Mouse (Mus musculus): ENCODE results near the gene Hs3st5. TPM values are rescaled to one million over a fixed set of nuclear protein-coding genes. Genes with fewer than 3 reads are reported as not detected.
"Not testable (repeated sequence)": the region's sequence is repeated elsewhere in the genome, so short reads cannot be mapped to it uniquely, and the experiment has no call there.

Hs3st5 gene
- total RNA-seq, 1 experiment from 2014 or later = not detected

DNA sequence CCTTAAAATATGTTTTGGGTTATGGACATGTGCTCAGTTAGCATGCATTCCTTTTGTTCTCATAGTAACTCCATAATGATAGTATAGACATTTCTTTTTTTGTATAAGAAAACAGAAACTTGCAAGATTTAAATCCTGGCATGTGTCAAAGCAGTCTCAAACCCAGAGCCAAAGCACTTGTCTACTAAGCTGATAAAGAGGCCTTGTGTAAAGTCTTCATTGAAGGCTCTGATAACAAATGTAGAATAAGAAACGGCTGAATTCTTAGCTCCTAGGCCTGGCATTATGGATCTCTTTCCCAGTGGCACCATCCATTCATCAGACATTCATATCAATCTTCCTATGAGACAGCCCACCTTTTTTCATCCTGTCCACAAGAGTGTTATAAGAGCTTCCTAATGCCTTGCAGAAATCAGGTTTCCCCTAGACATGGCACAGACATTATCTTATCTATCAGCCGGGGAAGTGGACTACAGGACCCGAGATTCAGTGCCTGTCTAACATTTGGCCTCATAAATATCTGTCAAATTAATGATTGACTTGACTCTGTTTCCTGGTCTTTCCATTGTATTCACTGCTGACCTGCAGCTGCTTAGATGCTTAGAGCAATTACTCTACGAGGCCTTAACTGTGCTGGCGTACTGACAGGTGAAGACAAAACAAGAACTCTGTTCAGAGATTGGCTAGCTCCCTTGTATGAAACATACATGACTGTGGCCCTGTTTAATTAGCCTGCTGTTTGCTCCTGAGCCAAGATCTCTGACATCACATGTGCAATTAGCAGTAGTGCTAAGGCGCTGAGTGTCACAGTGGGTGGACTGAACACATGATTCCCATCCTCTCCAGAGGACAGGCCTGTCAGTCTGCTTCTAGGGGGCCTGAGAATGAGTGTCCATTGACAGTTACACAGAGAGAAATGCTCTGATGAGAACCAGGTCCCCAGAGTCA, 48.6 kb downstream of the Hs3st5 start:
- no peak for ATAC-seq (replicated peaks; ENCODE audit: insufficient number of reproducible peaks, low FRiP score, low TSS enrichment, poor library complexity, severe bottlenecking)

DNA sequence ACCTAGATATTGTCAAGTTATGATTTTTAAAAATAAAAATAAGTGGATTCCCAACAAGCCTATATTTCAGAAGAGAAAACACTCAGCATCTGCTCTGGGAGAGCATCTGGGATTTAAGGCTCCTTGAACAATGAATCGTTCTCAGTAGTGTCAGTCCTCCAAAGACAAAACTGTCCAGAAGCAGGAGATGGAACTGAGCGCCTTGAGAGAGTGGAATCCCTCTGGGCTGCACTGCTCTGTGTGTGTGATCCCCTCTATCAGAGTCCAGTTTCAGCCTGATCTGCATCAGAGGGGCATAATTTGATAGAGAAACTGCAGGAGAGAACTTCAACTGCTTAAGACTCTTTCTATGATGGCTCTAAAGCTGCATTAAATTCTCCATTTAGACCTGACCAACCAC, 49.5 kb downstream of the Hs3st5 start:
- no peak for ATAC-seq (replicated peaks; ENCODE audit: insufficient number of reproducible peaks, low FRiP score, low TSS enrichment, poor library complexity, severe bottlenecking)

DNA sequence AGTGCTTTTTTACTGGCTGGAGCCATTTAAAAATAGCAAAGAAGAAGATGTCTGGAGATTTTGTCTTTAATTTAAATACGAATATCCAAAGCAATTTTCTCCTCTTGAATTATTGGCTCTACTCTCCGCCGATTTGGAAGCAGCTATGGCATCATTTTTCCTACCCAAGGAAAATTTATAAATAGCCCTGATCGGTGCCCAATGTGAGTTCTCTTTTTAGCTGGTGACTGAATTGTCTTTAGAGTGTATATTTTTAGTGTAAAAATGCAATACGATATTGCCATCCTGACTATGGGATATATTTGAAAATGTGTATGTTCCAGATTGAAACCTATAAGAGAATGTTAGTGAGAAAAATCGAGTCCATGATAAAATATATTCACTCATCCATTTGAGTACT, 51.1 kb downstream of the Hs3st5 start:
- no peak for ATAC-seq (replicated peaks; ENCODE audit: insufficient number of reproducible peaks, low FRiP score, low TSS enrichment, poor library complexity, severe bottlenecking)

DNA sequence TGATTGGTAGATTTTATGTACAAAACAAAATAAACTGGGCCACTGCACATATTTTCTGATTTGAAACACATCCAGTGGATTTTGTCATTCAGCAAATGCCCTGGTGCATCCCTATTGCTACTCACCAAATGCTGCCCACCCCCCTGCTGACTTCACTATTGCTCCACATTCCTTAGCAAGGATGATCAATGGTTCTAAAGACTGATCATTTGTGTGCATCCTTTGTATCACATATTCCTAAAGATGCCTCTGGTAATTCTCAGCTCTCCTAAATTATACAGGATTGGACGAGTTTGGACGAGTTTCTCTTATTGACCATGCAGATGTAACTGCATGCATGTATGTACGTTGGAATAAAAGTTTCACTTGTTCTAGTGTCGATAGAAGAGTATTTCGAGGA, 52.1 kb downstream of the Hs3st5 start:
- no peak for ATAC-seq (replicated peaks; ENCODE audit: insufficient number of reproducible peaks, low FRiP score, low TSS enrichment, poor library complexity, severe bottlenecking)

DNA sequence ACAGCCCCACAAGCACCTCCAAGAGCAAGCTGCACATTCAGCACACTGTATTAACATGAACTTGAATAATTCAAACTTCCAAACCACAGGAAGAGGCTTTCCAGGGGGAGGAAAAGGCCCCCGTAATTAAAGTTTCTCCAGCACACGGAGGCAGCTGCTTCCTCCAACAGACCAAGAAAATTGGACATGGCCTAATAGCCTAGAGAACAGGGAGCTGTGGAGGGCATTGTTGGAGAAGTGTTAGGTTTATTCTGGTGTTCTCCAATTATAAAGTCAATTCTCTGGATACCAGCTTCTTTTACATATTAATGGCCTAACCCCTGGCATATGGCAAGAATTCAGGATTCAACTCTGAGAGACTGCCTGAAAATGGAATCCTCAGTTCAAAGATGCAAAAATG, 60.6 kb downstream of the Hs3st5 start:
- no peak for ATAC-seq (replicated peaks; ENCODE audit: insufficient number of reproducible peaks, low FRiP score, low TSS enrichment, poor library complexity, severe bottlenecking)

DNA sequence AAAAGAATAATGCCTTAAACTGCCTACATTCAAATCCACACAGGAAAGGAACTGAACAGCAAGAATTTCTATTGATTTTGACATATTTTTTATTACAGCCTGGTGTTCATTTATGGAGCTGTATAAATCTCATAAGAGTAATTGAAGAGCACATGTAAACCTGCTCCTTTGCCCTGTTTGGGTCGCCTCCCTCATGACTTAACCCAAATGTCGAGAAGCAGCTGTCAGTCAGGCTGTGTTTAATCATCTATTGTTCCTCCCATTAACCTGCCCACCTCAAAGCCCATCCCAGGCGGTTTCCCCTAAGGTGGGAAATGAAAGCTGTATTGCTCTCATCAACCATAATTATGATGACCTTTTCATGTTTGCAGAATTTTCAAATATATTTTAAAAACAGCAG, 65.9 kb downstream of the Hs3st5 start:
- no peak for ATAC-seq (replicated peaks; ENCODE audit: insufficient number of reproducible peaks, low FRiP score, low TSS enrichment, poor library complexity, severe bottlenecking)

DNA sequence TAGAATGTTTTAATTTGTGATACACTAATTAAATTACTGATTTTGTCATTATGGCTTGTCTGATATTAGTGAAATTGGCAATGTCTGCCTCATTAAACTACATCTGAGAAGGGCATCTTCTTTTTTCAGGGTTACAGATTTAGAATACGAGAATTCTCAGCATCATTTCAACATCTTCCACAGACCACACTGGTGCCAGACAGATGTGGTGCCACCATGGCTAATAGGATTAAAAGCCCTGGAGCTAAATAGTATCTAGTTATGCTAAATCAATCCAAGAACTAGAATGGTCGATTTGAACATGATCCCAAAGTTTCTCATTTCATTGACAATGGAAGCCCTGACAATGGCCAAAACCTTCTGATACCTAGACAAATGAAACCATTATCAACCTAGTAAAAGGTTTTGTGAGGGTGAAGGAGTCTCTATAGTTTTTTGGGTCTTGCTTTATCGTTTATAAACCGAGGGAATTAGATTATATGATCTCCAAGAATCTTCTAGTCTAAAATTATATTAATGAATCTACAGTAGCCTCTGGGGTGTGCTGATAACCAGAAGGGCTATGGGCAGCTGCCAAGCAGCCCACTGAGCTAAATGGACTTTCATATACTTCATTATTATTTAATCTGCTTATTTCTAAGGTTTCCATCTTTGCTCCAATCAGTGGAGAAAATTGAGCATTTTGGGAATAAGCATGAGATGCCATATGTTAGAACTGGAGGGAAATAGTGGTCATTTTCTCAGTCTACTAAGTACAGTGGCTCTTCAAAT, 71.9 kb downstream of the Hs3st5 start:
- ATAC-seq (replicated peaks; ENCODE audit: insufficient number of reproducible peaks, low FRiP score, low TSS enrichment, poor library complexity, severe bottlenecking) = no peak

DNA sequence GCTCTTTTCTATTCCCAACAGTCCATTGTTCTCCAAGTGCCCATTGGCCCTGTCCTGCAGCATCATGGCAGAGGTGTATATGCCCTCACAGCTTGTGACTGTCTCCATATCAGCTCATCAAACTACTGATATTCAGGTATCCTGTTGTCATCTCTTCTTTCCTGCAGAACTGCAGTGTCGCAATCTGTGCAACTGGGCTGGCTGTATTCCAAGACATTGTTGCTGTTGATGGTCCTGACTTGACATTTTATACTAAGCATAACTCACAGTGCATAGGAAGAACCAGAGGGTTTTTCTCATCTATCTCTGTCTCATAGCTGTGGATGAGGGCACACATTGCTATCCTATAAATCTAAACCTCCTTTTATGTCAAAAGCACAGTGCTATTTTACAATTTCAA, 103.8 kb downstream of the Hs3st5 start:
- no peak for ATAC-seq (replicated peaks; ENCODE audit: insufficient number of reproducible peaks, low FRiP score, low TSS enrichment, poor library complexity, severe bottlenecking)

DNA sequence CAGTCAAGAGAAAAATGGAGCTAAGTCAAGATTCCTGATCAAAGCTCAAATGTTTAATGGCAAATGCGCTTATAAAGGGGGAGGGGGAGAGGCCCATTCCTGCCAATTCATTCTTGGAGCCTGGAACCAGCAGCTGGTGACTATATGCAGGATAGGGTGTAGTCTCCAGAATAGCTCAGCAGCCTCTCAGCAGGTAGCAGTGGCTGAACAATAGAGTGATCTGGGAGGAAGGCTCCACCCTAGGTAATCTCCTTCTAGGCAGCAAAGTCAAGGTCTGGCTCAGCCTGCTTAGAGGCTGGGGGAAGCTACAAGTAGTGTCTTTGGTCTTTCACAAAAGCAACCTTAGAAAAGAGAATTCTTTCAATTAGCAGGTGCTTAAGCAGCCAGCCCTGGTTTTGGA, 104.8 kb downstream of the Hs3st5 start:
- ATAC-seq (replicated peaks; ENCODE audit: insufficient number of reproducible peaks, low FRiP score, low TSS enrichment, poor library complexity, severe bottlenecking) = not testable (repeated sequence)

DNA sequence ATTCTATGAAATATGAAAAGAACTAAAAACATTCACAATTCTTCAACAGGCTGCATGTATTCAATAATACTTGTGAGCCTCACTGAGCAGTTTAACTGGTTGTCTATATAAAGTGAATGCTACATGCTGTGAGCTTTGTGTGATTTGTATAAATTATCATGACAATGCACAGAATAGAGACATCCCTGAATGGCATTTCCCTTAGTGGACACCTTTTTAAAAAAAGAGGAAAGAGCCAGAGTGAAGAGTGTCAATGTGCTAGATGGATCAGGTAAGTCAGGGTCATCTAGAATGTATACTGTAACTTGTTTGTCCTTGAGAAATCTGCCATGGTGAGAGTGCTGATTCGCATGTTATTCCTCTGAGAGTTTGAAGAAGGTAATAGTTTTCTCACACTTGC, 116.4 kb downstream of the Hs3st5 start:
- ATAC-seq (replicated peaks; ENCODE audit: insufficient number of reproducible peaks, low FRiP score, low TSS enrichment, poor library complexity, severe bottlenecking) = no peak

DNA sequence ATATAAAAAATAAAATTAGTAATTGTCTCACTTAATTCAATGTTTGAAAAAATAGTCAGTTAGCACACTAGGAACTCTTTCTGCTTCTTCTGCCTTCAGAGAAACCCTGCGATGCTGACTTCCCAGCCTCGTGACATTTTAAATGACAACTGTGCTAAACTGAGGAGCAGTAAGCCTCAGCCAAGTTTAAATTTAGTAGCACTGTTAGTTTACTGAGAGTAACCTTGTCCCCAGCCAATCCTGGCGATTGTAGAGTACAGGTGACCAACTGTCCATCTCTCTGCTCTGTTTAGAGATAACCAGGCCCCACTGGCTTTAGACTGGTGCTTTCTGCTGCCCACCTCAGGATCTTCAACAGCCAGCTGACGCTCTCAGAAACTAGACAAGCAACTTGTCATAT, 121.3 kb downstream of the Hs3st5 start:
- no peak for ATAC-seq (replicated peaks; ENCODE audit: insufficient number of reproducible peaks, low FRiP score, low TSS enrichment, poor library complexity, severe bottlenecking)

DNA sequence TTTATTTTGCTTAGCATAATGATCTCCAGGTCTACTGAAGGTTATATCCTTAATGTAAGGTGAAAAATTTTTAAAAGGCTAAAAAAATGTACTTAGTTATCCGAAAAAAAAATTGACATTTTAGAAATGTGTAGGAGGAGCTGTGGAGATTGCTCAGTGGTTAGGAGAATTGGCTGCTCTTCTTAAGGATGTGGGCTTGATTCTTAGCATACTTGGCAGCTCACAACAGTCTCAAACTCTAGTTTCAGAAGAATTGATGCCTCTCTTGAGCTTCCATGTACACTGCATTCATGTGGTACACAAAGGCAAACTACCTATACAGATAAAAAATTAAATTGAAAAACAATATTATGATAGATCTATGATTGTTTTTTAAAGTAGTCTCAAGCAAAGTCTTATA, 125.1 kb downstream of the Hs3st5 start:
- ATAC-seq (replicated peaks; ENCODE audit: insufficient number of reproducible peaks, low FRiP score, low TSS enrichment, poor library complexity, severe bottlenecking) = no peak

DNA sequence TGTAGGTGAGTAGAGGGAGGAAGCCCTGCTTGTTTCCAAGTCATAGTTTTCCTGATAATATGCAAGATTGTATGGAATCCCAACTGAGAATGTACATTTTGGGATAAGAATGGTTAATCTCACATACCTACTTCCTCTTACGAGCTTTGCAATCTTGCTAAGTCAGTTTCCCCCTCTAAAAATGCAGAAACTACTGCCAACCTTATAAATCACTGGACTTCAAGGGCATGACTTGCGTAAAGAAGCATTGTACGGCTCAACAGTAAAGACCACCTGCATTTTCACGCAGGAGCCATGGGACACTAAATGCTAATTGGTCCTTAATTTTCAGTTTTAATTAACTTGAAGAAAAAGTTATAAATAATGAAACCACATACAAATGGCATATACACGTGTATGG, 144.0 kb downstream of the Hs3st5 start:
- ATAC-seq (replicated peaks; ENCODE audit: insufficient number of reproducible peaks, low FRiP score, low TSS enrichment, poor library complexity, severe bottlenecking) = no peak

DNA sequence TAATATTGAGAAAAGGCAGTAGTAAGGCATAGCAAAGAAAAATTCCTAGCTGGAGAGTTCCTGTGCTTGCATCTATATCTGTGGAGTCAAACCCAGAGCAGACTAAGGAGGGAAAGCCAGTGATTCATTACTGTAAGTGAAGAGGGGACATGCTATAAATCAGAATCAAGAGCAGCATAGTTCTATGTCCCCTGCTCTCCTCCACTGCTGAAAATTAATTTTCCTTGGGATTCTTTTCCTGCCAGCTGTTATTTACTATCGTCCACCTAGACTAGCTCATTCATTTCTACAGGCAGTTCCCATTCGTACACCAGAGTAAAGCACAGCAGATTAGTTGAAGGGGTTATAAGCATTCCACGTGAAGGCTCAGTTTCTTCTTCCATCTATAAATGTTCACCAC, 207.4 kb downstream of the Hs3st5 start:
- no peak for ATAC-seq (replicated peaks; ENCODE audit: insufficient number of reproducible peaks, low FRiP score, low TSS enrichment, poor library complexity, severe bottlenecking)

DNA sequence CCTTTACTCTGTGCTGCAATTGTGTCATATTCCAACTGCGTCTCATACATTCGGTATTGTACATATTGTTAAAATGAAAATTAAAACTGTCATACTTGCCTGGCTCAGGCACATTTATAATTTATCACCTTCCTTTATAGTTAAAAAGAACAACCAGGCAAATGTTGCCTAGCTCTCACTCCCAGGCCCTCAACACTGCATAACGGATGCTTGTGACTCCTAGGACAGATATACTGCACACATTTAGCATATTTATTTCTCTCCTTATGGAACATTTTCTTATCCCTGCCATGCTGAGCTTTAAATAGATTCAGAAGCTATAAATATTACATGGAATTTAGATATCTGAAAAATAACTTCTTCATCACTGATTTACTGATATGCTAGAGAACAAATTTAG, 219.6 kb downstream of the Hs3st5 start:
- ATAC-seq (replicated peaks; ENCODE audit: insufficient number of reproducible peaks, low FRiP score, low TSS enrichment, poor library complexity, severe bottlenecking) = no peak

DNA sequence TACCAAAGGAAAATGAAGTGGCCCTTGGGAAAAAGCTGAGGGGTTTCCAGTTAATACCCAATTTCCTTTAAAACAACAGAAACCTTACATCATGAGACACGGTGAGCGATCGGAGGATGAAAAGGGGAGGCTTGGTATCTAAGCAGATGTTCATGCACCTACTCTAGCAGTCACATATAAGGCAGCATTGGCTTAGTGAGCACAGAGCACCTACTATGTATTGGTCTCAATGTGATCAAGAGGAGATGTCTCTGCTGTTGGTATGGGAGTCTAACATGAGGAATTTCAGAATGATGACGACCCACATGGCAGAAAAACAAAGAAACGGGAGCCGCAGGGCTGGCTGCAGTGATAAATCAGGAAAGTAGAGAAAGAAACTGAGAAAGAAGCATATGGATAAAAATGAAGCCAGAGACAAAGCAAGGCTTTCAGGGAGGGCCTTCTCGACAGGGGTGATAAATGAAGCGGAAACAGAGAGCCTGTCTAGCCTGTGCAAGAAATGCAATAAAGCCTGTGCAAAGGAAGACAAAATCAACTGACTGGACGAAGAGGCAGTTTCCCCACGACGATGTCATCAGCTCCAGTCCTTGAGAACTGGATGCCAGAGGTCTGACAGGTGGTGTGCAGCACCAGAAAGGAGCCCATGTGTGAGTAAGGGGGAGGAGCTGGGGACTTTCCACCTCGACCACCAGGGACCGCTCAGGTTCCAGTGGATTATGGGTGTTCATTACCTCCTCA, 222.9 kb downstream of the Hs3st5 start:
- no peak for ATAC-seq (replicated peaks; ENCODE audit: insufficient number of reproducible peaks, low FRiP score, low TSS enrichment, poor library complexity, severe bottlenecking)

DNA sequence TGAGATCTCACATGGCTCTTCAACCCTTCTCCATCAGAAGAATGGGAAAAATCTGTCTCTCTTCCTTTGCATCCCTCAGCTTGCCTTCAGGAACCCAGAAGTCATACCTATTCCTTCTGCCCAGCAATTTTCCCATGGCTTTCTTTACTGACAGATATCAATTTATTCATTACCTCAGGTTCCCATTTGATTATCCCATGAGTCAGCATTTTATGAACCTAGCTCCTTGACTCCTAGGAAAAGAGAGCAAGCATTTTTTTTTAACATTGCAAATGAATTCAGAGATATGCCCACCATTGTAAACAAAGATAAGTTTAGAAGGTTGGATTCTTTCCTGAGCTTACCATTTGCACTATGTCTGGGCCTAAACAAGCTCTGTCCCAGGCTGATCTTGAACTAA, 232.8 kb downstream of the Hs3st5 start:
- no peak for ATAC-seq (replicated peaks; ENCODE audit: insufficient number of reproducible peaks, low FRiP score, low TSS enrichment, poor library complexity, severe bottlenecking)

DNA sequence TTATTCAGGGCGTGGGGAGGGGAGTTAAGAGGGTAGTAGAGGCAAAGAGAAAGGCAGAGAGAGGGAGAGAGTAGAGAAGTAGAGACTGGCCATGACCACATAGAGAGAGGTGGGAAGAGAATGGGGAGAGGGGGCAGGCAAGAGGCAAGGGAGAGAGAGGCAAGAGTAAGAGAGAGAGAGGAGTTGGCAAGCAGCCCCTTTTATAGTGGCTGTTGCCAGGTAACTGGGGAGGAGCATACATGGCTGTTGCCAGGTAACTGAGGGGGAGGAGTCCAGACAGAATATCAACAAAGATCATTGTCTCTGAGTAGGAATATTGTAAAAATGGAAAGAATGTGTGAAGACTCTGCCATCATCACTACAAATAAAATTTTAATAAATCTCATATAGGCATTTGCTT, 243.4 kb downstream of the Hs3st5 start:
- no peak for ATAC-seq (replicated peaks; ENCODE audit: insufficient number of reproducible peaks, low FRiP score, low TSS enrichment, poor library complexity, severe bottlenecking)

DNA sequence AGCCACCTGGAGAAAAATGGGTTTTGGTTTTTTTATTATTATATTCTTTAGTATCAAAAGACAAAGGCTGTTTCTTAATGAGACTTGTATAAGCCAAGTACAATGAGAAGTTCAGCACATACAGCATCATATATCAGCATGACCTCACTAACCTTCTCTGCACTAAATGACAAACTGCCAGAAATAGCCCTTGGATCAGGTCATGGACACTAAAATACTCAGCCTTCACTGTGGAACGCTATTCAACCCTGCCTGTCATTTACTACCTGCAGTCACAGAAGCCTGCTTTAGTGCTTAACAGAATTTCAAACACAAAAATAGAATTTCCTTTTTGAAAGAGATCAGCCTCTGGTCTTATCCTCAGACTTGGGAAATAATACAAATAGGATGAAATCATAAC, 247.9 kb downstream of the Hs3st5 start:
- no peak for ATAC-seq (replicated peaks; ENCODE audit: insufficient number of reproducible peaks, low FRiP score, low TSS enrichment, poor library complexity, severe bottlenecking)
